Mouse (Mus musculus) neural tube, embryonic 15.5 days (tissue): ENCODE measurements around the gene Utp4. TPM values are rescaled to one million over a fixed set of nuclear protein-coding genes. Genes with fewer than 3 reads are reported as not detected.

Source experiments
- polyA plus RNA-seq: library from polyadenylated mRNA; unstranded; fragments of >200 nt; fragmentation: Nextera tagmentation; extraction: Ambion mirVana; gene quantifications from 2 replicates; pipeline ENCODE4 v1.2.1, GENCODE M21; 2015

Utp4 gene
- polyA plus RNA-seq, 1 experiment from 2014 or later, result 41.7 TPM

Other genes starting within 250 kb of the Utp4 start
- 6.2 and 6.8 TPM in 2 replicates for gene Tango6, start 210.6 kb upstream of the Utp4 start, polyA plus RNA-seq
- gene Has3, start 23.4 kb upstream of the Utp4 start, polyA plus RNA-seq, result 1.6 and 2.2 TPM in 2 replicates
- gene Sntb2, start 42.1 kb downstream of the Utp4 start, polyA plus RNA-seq, result 6.6 and 8.7 TPM in 2 replicates
- gene Vps4a, start 137.6 kb downstream of the Utp4 start, polyA plus RNA-seq, result 135 and 155 TPM in 2 replicates
- gene Pdf, start 155.0 kb downstream of the Utp4 start, polyA plus RNA-seq, result 43.5 and 44.1 TPM in 2 replicates
- gene Cog8, start 163.1 kb downstream of the Utp4 start, polyA plus RNA-seq, result 42.6 and 44.3 TPM in 2 replicates
- gene Nip7, start 163.2 kb downstream of the Utp4 start, polyA plus RNA-seq, result 59.3 and 72.9 TPM in 2 replicates
- gene Tmed6, start 172.0 kb downstream of the Utp4 start, polyA plus RNA-seq, result 0.64 TPM in 1 of 2 replicates, not detected in the other
- gene Terf2, start 202.9 kb downstream of the Utp4 start, polyA plus RNA-seq, result 23.9 and 27.4 TPM in 2 replicates